Mouse (Mus musculus) CH12.LX (cell line): ENCODE results near the gene Fam168a. TPM values are rescaled to one million over a fixed set of nuclear protein-coding genes. Genes with fewer than 3 reads are reported as not detected.
A peak's percentile ranks its signal among the peaks of the same experiment; 100 is the strongest.

ENCODE experiments used
- DNase-seq: peaks from one replicate; pipeline ENCODE4 v3.0.0-alpha.2; 2013; ENCODE audit errors: extremely low read depth
- H3K27ac ChIP-seq: 2 replicates; pipeline ENCODE4 v1.5.1; 2012; ENCODE audit warnings: low read depth, mild to moderate bottlenecking, control low read depth, moderate library complexity; ENCODE audit not compliant: insufficient read depth
- H3K27me3 ChIP-seq: replicated peaks from 2 replicates; pipeline ENCODE3; 2012; ENCODE audit warnings: inconsistent platforms
- H3K36me3 ChIP-seq, 2 experiments: replicated peaks in 1 of 2; 2 replicates each; pipeline versions ENCODE3 to v1.6.1; 2012; ENCODE audit warnings: inconsistent platforms in 1 of 2, low read length in 1 of 2, mild to moderate bottlenecking in 1 of 2, mixed read lengths in 1 of 2, moderate library complexity in 1 of 2; ENCODE audit not compliant: control insufficient read depth in 1 of 2, insufficient read depth in 1 of 2
- H3K4me1 ChIP-seq, 2 experiments: 2 replicates each; pipeline ENCODE4 v1.6.1; 2012; ENCODE audit warnings: inconsistent platforms in 1 of 2, moderate library complexity in 1 of 2; ENCODE audit not compliant: insufficient read depth in 2 of 2, control insufficient read depth in 1 of 2
- H3K4me2 ChIP-seq: 2 replicates; pipeline ENCODE4 v1.6.1; 2012; ENCODE audit warnings: low read depth, mild to moderate bottlenecking, control low read depth; ENCODE audit not compliant: poor library complexity, insufficient read depth, severe bottlenecking
- H3K4me3 ChIP-seq, 3 experiments: fragments of 150-350 bp in 1 of 3; sonication (generic) in 1 of 3; replicated peaks in 1 of 3; 2 replicates each; pipeline versions ENCODE3 to v1.5.1; 2011 to 2012; ENCODE audit warnings: low read depth in 2 of 3, low read length in 2 of 3, mild to moderate bottlenecking in 2 of 3, moderate library complexity in 2 of 3, control low read depth in 1 of 3, improper control_type of control experiment in 1 of 3, inconsistent platforms in 1 of 3, mixed read lengths in 1 of 3; ENCODE audit not compliant: poor library complexity in 1 of 3
- H3K79me2 ChIP-seq: replicated peaks from 2 replicates; pipeline ENCODE4 v1.6.1; 2012; ENCODE audit warnings: mild to moderate bottlenecking, moderate library complexity; ENCODE audit not compliant: control insufficient read depth, poor library complexity, insufficient read depth, severe bottlenecking; ENCODE audit errors: extremely low read depth
- H3K9ac ChIP-seq: 2 replicates; pipeline ENCODE4 v1.6.1; 2012; ENCODE audit warnings: low read depth, mild to moderate bottlenecking, control low read depth, moderate library complexity; ENCODE audit not compliant: insufficient read depth
- H3K9me3 ChIP-seq: replicated peaks from 2 replicates; pipeline ENCODE3; 2012; ENCODE audit warnings: low read length, inconsistent platforms, mixed read lengths
- BHLHE40 ChIP-seq: IDR thresholded peaks from 2 replicates; pipeline ENCODE4 v1.6.1; 2011; ENCODE audit warnings: mild to moderate bottlenecking, low read depth, low read length, improper control_type of control experiment
- CHD2 ChIP-seq: IDR thresholded peaks from 2 replicates; pipeline ENCODE4 v1.6.1; 2011; ENCODE audit warnings: low read length, improper control_type of control experiment
- CTCF ChIP-seq, 2 experiments: IDR thresholded peaks in 1 of 2; conservative IDR thresholded peaks in 1 of 2; 2 replicates each; pipeline ENCODE4 v1.5.1; 2011 to 2012; ENCODE audit warnings: low read depth in 2 of 2, low read length in 2 of 2, improper control_type of control experiment in 1 of 2, inconsistent platforms in 1 of 2, mild to moderate bottlenecking in 1 of 2, moderate library complexity in 1 of 2
- E2F4 ChIP-seq: IDR thresholded peaks from 2 replicates; pipeline ENCODE4 v1.6.1; 2011; ENCODE audit warnings: low read depth, low read length, improper control_type of control experiment; ENCODE audit not compliant: insufficient replicate concordance
- EP300 ChIP-seq: IDR thresholded peaks from 2 replicates; pipeline ENCODE4 v1.6.1; 2011; ENCODE audit warnings: low read length, improper control_type of control experiment
- HCFC1 ChIP-seq: IDR thresholded peaks from 2 replicates; pipeline ENCODE4 v1.6.1; 2012; ENCODE audit warnings: low read depth, mild to moderate bottlenecking, inconsistent platforms, low read length, improper control_type of control experiment
- JUN ChIP-seq: IDR thresholded peaks from 2 replicates; pipeline ENCODE4 v1.6.1; 2011; ENCODE audit warnings: low read depth, mild to moderate bottlenecking, low read length, improper control_type of control experiment, moderate library complexity; ENCODE audit not compliant: insufficient read depth
- KAT2A ChIP-seq: IDR thresholded peaks from 2 replicates; pipeline ENCODE4 v1.6.1; 2012; ENCODE audit warnings: low read length, improper control_type of control experiment, inconsistent platforms; ENCODE audit not compliant: insufficient replicate concordance
- MAFK ChIP-seq: IDR thresholded peaks from 2 replicates; pipeline ENCODE4 v1.6.1; 2011; ENCODE audit warnings: low read length, improper control_type of control experiment; ENCODE audit not compliant: insufficient replicate concordance
- MAZ ChIP-seq: IDR thresholded peaks from 2 replicates; pipeline ENCODE4 v1.6.1; 2012; ENCODE audit warnings: low read depth, mild to moderate bottlenecking, inconsistent platforms, low read length, improper control_type of control experiment, moderate library complexity
- MXI1 ChIP-seq: IDR thresholded peaks from 2 replicates; pipeline ENCODE4 v1.6.1; 2011; ENCODE audit warnings: mild to moderate bottlenecking, low read depth, low read length, improper control_type of control experiment
- MYC ChIP-seq: IDR thresholded peaks from 2 replicates; pipeline ENCODE4 v1.6.1; 2011; ENCODE audit warnings: low read depth, mild to moderate bottlenecking, improper control_type of control experiment, low read length
- NELFE ChIP-seq: IDR thresholded peaks from 2 replicates; pipeline ENCODE4 v1.6.1; 2011; ENCODE audit warnings: low read depth, low read length, improper control_type of control experiment
- NRF1 ChIP-seq: IDR thresholded peaks from 2 replicates; pipeline ENCODE4 v1.6.1; 2014; ENCODE audit warnings: low read depth, mild to moderate bottlenecking, inconsistent platforms, low read length, improper control_type of control experiment, moderate library complexity
- PAX5 ChIP-seq: IDR thresholded peaks from 2 replicates; pipeline ENCODE4 v1.6.1; 2012; ENCODE audit warnings: low read length, inconsistent platforms, mixed read lengths
- POLR2A ChIP-seq: IDR thresholded peaks from 2 replicates; pipeline ENCODE4 v1.6.1; 2011; ENCODE audit warnings: low read depth, mild to moderate bottlenecking, improper control_type of control experiment, low read length
- POLR2AphosphoS2 ChIP-seq: IDR thresholded peaks from 2 replicates; pipeline ENCODE4 v1.6.1; 2011; ENCODE audit warnings: low read depth, low read length, improper control_type of control experiment
- RAD21 ChIP-seq: IDR thresholded peaks from 2 replicates; pipeline ENCODE4 v1.6.1; 2011; ENCODE audit warnings: low read depth, mild to moderate bottlenecking, low read length, improper control_type of control experiment, moderate library complexity
- RCOR1 ChIP-seq: conservative IDR thresholded peaks from 2 replicates; pipeline ENCODE4 v1.6.1; 2012; ENCODE audit warnings: low read depth, mild to moderate bottlenecking, inconsistent platforms, low read length, improper control_type of control experiment
- SMC3 ChIP-seq: IDR thresholded peaks from 2 replicates; pipeline ENCODE4 v1.6.1; 2011; ENCODE audit warnings: low read depth, low read length, improper control_type of control experiment
- UBTF ChIP-seq: IDR thresholded peaks from 2 replicates; pipeline ENCODE4 v1.6.1; 2012; ENCODE audit warnings: low read depth, mild to moderate bottlenecking, inconsistent platforms, low read length, improper control_type of control experiment, moderate library complexity
- ZC3H11A ChIP-seq: IDR thresholded peaks from 2 replicates; pipeline ENCODE4 v1.6.1; 2012; ENCODE audit warnings: low read depth, mild to moderate bottlenecking, inconsistent platforms, low read length, improper control_type of control experiment
- ZMIZ1 ChIP-seq: IDR thresholded peaks from 2 replicates; pipeline ENCODE4 v1.6.1; 2012; ENCODE audit warnings: low read depth, mild to moderate bottlenecking, inconsistent platforms, low read length, improper control_type of control experiment
- dilution Hi-C: fragments of 300-500 bp; cut with MboI; formaldehyde crosslinking; loops from 2 replicates; pipeline ENCODE4 v1.14.3; 2020; ENCODE audit warnings: low sequenced_read_pairs; ENCODE audit not compliant: extremely low pct_unique_long_range_greater_than_20kb, extremely low pct_ligation_motif_present
- in situ Hi-C: fragments of 300-500 bp; cut with MboI; formaldehyde crosslinking; loops from 3 replicates; pipeline ENCODE4 v1.14.3; 2019; ENCODE audit warnings: low sequenced_read_pairs, low pct_ligation_motif_present, low pct_unique_long_range_greater_than_20kb, mixed read lengths
- polyA plus RNA-seq: library from polyadenylated mRNA; unstranded; fragments of >175 nt; gene quantifications from 2 replicates; pipeline ENCODE4 v1.2.1, GENCODE M21; 2012; ENCODE audit warnings: low read depth; ENCODE audit not compliant: insufficient read length
- total RNA-seq, 2 experiments: library from RNA; depleted of rRNA; stranded (reverse); fragments of 300-350 nt in 1 of 2; fragments of >200 nt in 1 of 2; gene quantifications; 2 replicates each; pipeline ENCODE4 v1.2.3; 2012 to 2014

Gene Fam168a
- total and polyA plus RNA-seq, 3 experiments = 4.0 to 15.0 (median 4.9) TPM

DNA sequence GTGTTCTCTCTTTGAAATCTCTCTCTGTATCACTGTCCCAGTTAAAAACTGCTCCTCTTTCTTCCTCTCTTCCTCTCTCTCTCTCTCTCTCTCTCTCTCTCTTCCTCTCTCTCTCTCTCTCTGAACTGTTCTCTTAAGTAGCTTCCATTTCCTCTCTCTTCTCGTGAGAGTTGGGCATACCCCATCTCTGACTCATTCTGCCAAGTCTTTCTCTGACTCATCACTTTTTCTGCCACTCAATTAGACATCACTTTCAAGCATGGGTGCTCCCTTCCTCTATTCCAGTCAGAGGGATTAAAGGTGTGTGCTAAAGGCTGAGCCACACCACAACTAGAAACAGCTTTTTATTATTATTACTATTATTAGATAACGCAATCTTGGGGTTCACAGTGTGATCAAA is 43.7 kb downstream of the Fam168a start:
- dilution Hi-C loops (no loop called here), in situ Hi-C loops (no loop called here)
- peak; percentile 57 for DNase-seq
- no peaks in the 10 kb centered on the region for H3K27me3 ChIP-seq
- peaks cover 0 to 6% of the 10 kb centered on the region in 2 experiments; a peak in 2 of 4 replicates for H3K4me1 ChIP-seq
- no peak overlapping the region for H3K27ac ChIP-seq
- H3K79me2 ChIP-seq = no peaks in the 10 kb centered on the region
- peaks cover 0 to 2% of the 10 kb centered on the region in 2 experiments for H3K36me3 ChIP-seq
- no peak overlapping the region for H3K4me3 ChIP-seq
- no peak overlapping the region for H3K4me2 ChIP-seq
- no peak overlapping the region for H3K9ac ChIP-seq
- no peaks in the 10 kb centered on the region for H3K9me3 ChIP-seq
- TF ChIP-seq CHD2 (peak; percentile 78), MAFK (peak; percentile 79; the same call in 1 of the 2 replicates), JUN (0 out of 2 replicates have a peak, but pooled peaks have one; percentile 6), SMC3 (no peak)

GRCm38 (mm10) chr7:100758718-100759117 is 52.3 kb downstream of the Fam168a start:
- Histone ChIP-seq H3K9ac (no peak overlapping the region), H3K79me2 (no peaks in the 10 kb centered on the region), H3K36me3 (no peaks in the 10 kb centered on the region), H3K9me3 (no peaks in the 10 kb centered on the region), H3K27me3 (no peaks in the 10 kb centered on the region), H3K27ac (no peak overlapping the region), H3K4me2 (no peak overlapping the region), H3K4me1 (no peaks in the 10 kb centered on the region), H3K4me3 (no peak overlapping the region)
- dilution Hi-C loops = no loop called here
- TF ChIP-seq SMC3 (no peak), EP300 (no peak), MYC (no peak), CTCF (conservative IDR thresholded peaks at IDR 0.05 in 1 of 2, IDR thresholded peaks at IDR 0.05 in 1 of 2; ENCODE audit: low read depth in 2 of 2, low read length in 2 of 2) (no peak), MXI1 (no peak), KAT2A (no peak), RAD21 (no peak), ZMIZ1 (no peak)
- no peak for DNase-seq
- in situ Hi-C loops = no loop called here

GRCm38 (mm10) chr7:100762726-100763125 is 56.3 kb downstream of the Fam168a start:
- DNase-seq = no peak
- TF ChIP-seq MYC (no peak), MXI1 (no peak), POLR2A (no peak), MAFK (no peak), ZMIZ1 (no peak), E2F4 (no peak), RCOR1 (no peak), SMC3 (no peak), HCFC1 (no peak), POLR2AphosphoS2 (no peak), MAZ (no peak), RAD21 (no peak), UBTF (no peak), CHD2 (no peak), PAX5 (no peak), ZC3H11A (no peak), NRF1 (no peak), BHLHE40 (no peak), KAT2A (no peak), NELFE (no peak)
- Histone ChIP-seq H3K9me3 (no peaks in the 10 kb centered on the region), H3K4me3 (no peak overlapping the region), H3K79me2 (no peaks in the 10 kb centered on the region), H3K27me3 (no peaks in the 10 kb centered on the region), H3K4me2 (no peak overlapping the region), H3K4me1 (no peaks in the 10 kb centered on the region), H3K36me3 (peaks cover 0 to 2% of the 10 kb centered on the region in 2 experiments), H3K27ac (no peak overlapping the region), H3K9ac (no peak overlapping the region)
- in situ Hi-C loops = no loop called here
- dilution Hi-C loops = no loop called here
